Mouse (Mus musculus): ENCODE measurements around the gene Prkce.

Prkce gene

GRCm38 (mm10) chr17:86697751-86698150, 530.2 kb downstream of the Prkce start:
- no peak for DNase-seq (ENCODE audit: low spot score in 2 of 2)

- no peak for DNase-seq (ENCODE audit: low spot score in 2 of 2)
These were observed 535.8 kb downstream of the Prkce start for GRCm38 (mm10) chr17:86703336-86703735.

GRCm38 (mm10) chr17:86705236-86705635, 537.7 kb downstream of the Prkce start:
- no peak for DNase-seq (ENCODE audit: low spot score in 2 of 2)

GRCm38 (mm10) chr17:86706467-86706866, 538.9 kb downstream of the Prkce start:
- no peak for DNase-seq (ENCODE audit: low spot score in 2 of 2)
